Mouse (Mus musculus) neural tube, embryonic 12.5 days (tissue): ENCODE measurements around the gene Tmem145. TPM values are rescaled to one million over a fixed set of nuclear protein-coding genes. Genes with fewer than 3 reads are reported as not detected.

Source experiments
- ATAC-seq: fragments of 200-750 bp; cut with Nextera tagmentation; 2 replicates; pipeline ENCODE4 v1.8.0; 2017; ENCODE audit warnings: low read depth, mild to moderate bottlenecking, moderate TSS enrichment, moderate library complexity; ENCODE audit not compliant: low FRiP score
- H3K27ac ChIP-seq: fragments of 300-500 bp; sonication (generic); 2 replicates; pipeline ENCODE4 v1.5.1; 2016
- H3K27me3 ChIP-seq: fragments of 300-500 bp; sonication (generic); replicated peaks from 2 replicates; pipeline ENCODE4 v1.6.1; 2016; ENCODE audit warnings: mild to moderate bottlenecking
- H3K36me3 ChIP-seq: fragments of 300-500 bp; sonication (generic); 2 replicates; pipeline ENCODE4 v1.6.1; 2016; ENCODE audit warnings: mild to moderate bottlenecking
- H3K4me1 ChIP-seq: fragments of 300-500 bp; sonication (generic); 2 replicates; pipeline ENCODE4 v1.6.1; 2016
- H3K4me2 ChIP-seq: fragments of 300-500 bp; sonication (generic); replicated peaks from 2 replicates; pipeline ENCODE4 v1.6.1; 2016; ENCODE audit warnings: mild to moderate bottlenecking
- H3K4me3 ChIP-seq: fragments of 300-500 bp; sonication (generic); 2 replicates; pipeline ENCODE4 v1.5.1; 2016
- H3K9ac ChIP-seq: fragments of 300-500 bp; sonication (generic); 2 replicates; pipeline ENCODE4 v1.6.1; 2016; ENCODE audit warnings: mild to moderate bottlenecking
- H3K9me3 ChIP-seq: fragments of 300-500 bp; sonication (generic); 2 replicates; pipeline ENCODE4 v1.6.1; 2016; ENCODE audit warnings: mild to moderate bottlenecking
- WGBS: fragments of 180-500 bp; shearing (Covaris S2); methylation state at CpG from one replicate; pipeline ENCODE4 v1.1.7; 2016; 5-methylcytosine and 5-hydroxymethylcytosine counted together
- polyA plus RNA-seq: library from polyadenylated mRNA; unstranded; fragments of >200 nt; fragmentation: Nextera tagmentation; extraction: Ambion mirVana; gene quantifications from 2 replicates; pipeline ENCODE4 v1.2.1, GENCODE M21; 2016

The Tmem145 gene
- polyA plus RNA-seq, 1 experiment from 2014 or later, result 28.3 TPM

GRCm38 (mm10) chr7:25288011-25288410 lies 17.9 kb upstream of the Tmem145 start:
- peaks cover 19% of the 10 kb centered on the region for H3K4me1 ChIP-seq
- no peak for ATAC-seq
- H3K9me3 ChIP-seq, result 0 out of 2 replicates have a peak, but pooled peaks cover 6% of the 10 kb centered on the region
- H3K9ac ChIP-seq, result no peak overlapping the region
- no peaks in the 10 kb centered on the region for H3K27me3 ChIP-seq
- H3K36me3 ChIP-seq, result peaks cover 85% of the 10 kb centered on the region
- no peak overlapping the region for H3K27ac ChIP-seq
- WGBS, result 96% methylated on average over 12 of the region's 12 CpGs
- no peak overlapping the region for H3K4me2 ChIP-seq
- H3K4me3 ChIP-seq, result no peak overlapping the region

- Histone ChIP-seq H3K27me3 (no peaks in the 10 kb centered on the region), H3K4me2 (no peak overlapping the region), H3K36me3 (peaks cover 92% of the 10 kb centered on the region), H3K9me3 (0 out of 2 replicates have a peak, but pooled peaks cover 6% of the 10 kb centered on the region), H3K4me1 (peaks cover 12% of the 10 kb centered on the region), H3K9ac (0 out of 2 replicates have a peak overlapping the region, but pooled peaks have one; percentile 5), H3K4me3 (no peak overlapping the region), H3K27ac (no peak overlapping the region)
- ATAC-seq, result no peak
- WGBS, result 94% methylated on average over 3 of the region's 3 CpGs
These were observed 17.2 kb upstream of the Tmem145 start for GRCm38 (mm10) chr7:25288721-25289120.

- no peaks in the 10 kb centered on the region for H3K27me3 ChIP-seq
- H3K4me1 ChIP-seq, result peaks cover under 1% of the 10 kb centered on the region; the same call in 1 of the 2 replicates
- no peak overlapping the region for H3K4me2 ChIP-seq
- no peak overlapping the region for H3K4me3 ChIP-seq
- no peak for ATAC-seq
- H3K9me3 ChIP-seq, result 0 out of 2 replicates have a peak, but pooled peaks cover 6% of the 10 kb centered on the region
- no peak overlapping the region for H3K27ac ChIP-seq
- peaks cover 98% of the 10 kb centered on the region for H3K36me3 ChIP-seq
- no peak overlapping the region for H3K9ac ChIP-seq
- 96% methylated on average over 3 of the region's 3 CpGs for WGBS
These were observed 16.0 kb upstream of the Tmem145 start for GRCm38 (mm10) chr7:25289925-25290324.

- WGBS, result 100% methylated on average over 1 of the region's 1 CpGs
- H3K9ac ChIP-seq, result no peak overlapping the region
- ATAC-seq, result no peak
These were observed 15.4 kb upstream of the Tmem145 start for GRCm38 (mm10) chr7:25290463-25290862.

GRCm38 (mm10) chr7:25290911-25291310 lies 15.0 kb upstream of the Tmem145 start:
- H3K27ac ChIP-seq, result no peak overlapping the region
- H3K9me3 ChIP-seq, result 0 out of 2 replicates have a peak, but pooled peaks cover 6% of the 10 kb centered on the region
- peaks cover 97% of the 10 kb centered on the region for H3K36me3 ChIP-seq
- peaks cover 10% of the 10 kb centered on the region for H3K4me1 ChIP-seq
- no peak overlapping the region for H3K4me2 ChIP-seq
- no peak overlapping the region for H3K4me3 ChIP-seq
- no peak overlapping the region for H3K9ac ChIP-seq
- no peak for ATAC-seq
- 97% methylated on average over 2 of the region's 2 CpGs for WGBS
- H3K27me3 ChIP-seq, result no peaks in the 10 kb centered on the region

More at GRCm38 (mm10) chr7:25290463-25290862, 15.4 kb upstream of the Tmem145 start:
- Histone ChIP-seq H3K9me3 (0 out of 2 replicates have a peak, but pooled peaks cover 6% of the 10 kb centered on the region), H3K27me3 (no peaks in the 10 kb centered on the region), H3K4me1 (peaks cover 6% of the 10 kb centered on the region; the same call in 1 of the 2 replicates), H3K36me3 (peaks cover 98% of the 10 kb centered on the region), H3K27ac (no peak overlapping the region), H3K4me2 (no peak overlapping the region), H3K4me3 (no peak overlapping the region)

GRCm38 (mm10) chr7:25292107-25292506 lies 13.8 kb upstream of the Tmem145 start:
- Histone ChIP-seq H3K27me3 (no peaks in the 10 kb centered on the region), H3K4me3 (no peak overlapping the region), H3K36me3 (peaks cover 87% of the 10 kb centered on the region), H3K4me1 (peaks cover 20% of the 10 kb centered on the region), H3K4me2 (no peak overlapping the region), H3K9ac (no peak overlapping the region), H3K9me3 (0 out of 2 replicates have a peak, but pooled peaks cover 6% of the 10 kb centered on the region), H3K27ac (no peak overlapping the region)
- WGBS, result 71% methylated on average over 7 of the region's 7 CpGs
- no peak for ATAC-seq

GRCm38 (mm10) chr7:25293191-25293739 lies 12.6 kb upstream of the Tmem145 start:
- Histone ChIP-seq H3K36me3 (peaks cover 76% of the 10 kb centered on the region), H3K27ac (no peak overlapping the region), H3K4me2 (no peak overlapping the region), H3K27me3 (no peaks in the 10 kb centered on the region), H3K4me3 (no peak overlapping the region), H3K9ac (0 out of 2 replicates have a peak overlapping the region, but pooled peaks have one; percentile 21), H3K4me1 (peaks cover 22% of the 10 kb centered on the region), H3K9me3 (0 out of 2 replicates have a peak, but pooled peaks cover 6% of the 10 kb centered on the region)
- ATAC-seq, result no peak
- 77% methylated on average over 10 of the region's 10 CpGs for WGBS

- Histone ChIP-seq H3K27ac (no peak overlapping the region), H3K9me3 (0 out of 2 replicates have a peak, but pooled peaks cover 5% of the 10 kb centered on the region), H3K9ac (no peak overlapping the region), H3K36me3 (peaks cover 64% of the 10 kb centered on the region), H3K27me3 (no peaks in the 10 kb centered on the region), H3K4me3 (no peak overlapping the region), H3K4me1 (peaks cover 26% of the 10 kb centered on the region), H3K4me2 (no peak overlapping the region)
- 91% methylated on average over 4 of the region's 4 CpGs for WGBS
- ATAC-seq, result no peak
These were observed 11.4 kb upstream of the Tmem145 start for GRCm38 (mm10) chr7:25294495-25294894.

- Histone ChIP-seq H3K4me1 (peaks cover 26% of the 10 kb centered on the region), H3K9ac (no peak overlapping the region), H3K9me3 (no peaks in the 10 kb centered on the region), H3K4me2 (peak overlapping the region; percentile 20), H3K4me3 (no peak overlapping the region), H3K27ac (no peak overlapping the region), H3K27me3 (no peaks in the 10 kb centered on the region), H3K36me3 (peaks cover 57% of the 10 kb centered on the region)
- ATAC-seq, result no peak
- WGBS, result 88% methylated on average over 12 of the region's 12 CpGs
These were observed 10.8 kb upstream of the Tmem145 start for GRCm38 (mm10) chr7:25294960-25295722.

- peak overlapping the region; percentile 71 for H3K4me3 ChIP-seq
- no peaks in the 10 kb centered on the region for H3K9me3 ChIP-seq
- H3K36me3 ChIP-seq, result peaks cover 39% of the 10 kb centered on the region
- 1% methylated on average over 21 of the region's 21 CpGs for WGBS
- peak overlapping the region; percentile 93 for H3K27ac ChIP-seq
- no peaks in the 10 kb centered on the region for H3K27me3 ChIP-seq
- peak; percentile 0; the same call in 1 of the 2 replicates for ATAC-seq
- H3K4me1 ChIP-seq, result peaks cover 26% of the 10 kb centered on the region
- peak overlapping the region; percentile 71 for H3K4me2 ChIP-seq
- H3K9ac ChIP-seq, result peak overlapping the region; percentile 76
These were observed 8.9 kb upstream of the Tmem145 start for GRCm38 (mm10) chr7:25296945-25297453.

GRCm38 (mm10) chr7:25297454-25298325 lies 8.2 kb upstream of the Tmem145 start, which contains the start of gene Pafah1b3:
Gene Pafah1b3, minus strand, starts transcription at chr7:25297986.
- peak within 1 kb of the TSS; percentile 71 for H3K4me3 ChIP-seq
- whole genome bisulfite sequencing, result under 1% methylated on average over 52 of the region's 52 CpGs
- peak within 1 kb of the TSS; percentile 76 for H3K9ac ChIP-seq
- H3K27ac ChIP-seq, result peak within 1 kb of the TSS; percentile 93
- peaks cover 26% of the 10 kb centered on the region for H3K4me1 ChIP-seq
- H3K4me2 ChIP-seq, result peak within 1 kb of the TSS; percentile 71
- no peaks in the 10 kb centered on the region for H3K27me3 ChIP-seq
- peak; percentile 92 for ATAC-seq
- no peaks in the 10 kb centered on the region for H3K9me3 ChIP-seq
- peaks cover 32% of the 10 kb centered on the region for H3K36me3 ChIP-seq
